ENCODE assay signal across 9 mouse cellular contexts in the genomic region with DNA sequence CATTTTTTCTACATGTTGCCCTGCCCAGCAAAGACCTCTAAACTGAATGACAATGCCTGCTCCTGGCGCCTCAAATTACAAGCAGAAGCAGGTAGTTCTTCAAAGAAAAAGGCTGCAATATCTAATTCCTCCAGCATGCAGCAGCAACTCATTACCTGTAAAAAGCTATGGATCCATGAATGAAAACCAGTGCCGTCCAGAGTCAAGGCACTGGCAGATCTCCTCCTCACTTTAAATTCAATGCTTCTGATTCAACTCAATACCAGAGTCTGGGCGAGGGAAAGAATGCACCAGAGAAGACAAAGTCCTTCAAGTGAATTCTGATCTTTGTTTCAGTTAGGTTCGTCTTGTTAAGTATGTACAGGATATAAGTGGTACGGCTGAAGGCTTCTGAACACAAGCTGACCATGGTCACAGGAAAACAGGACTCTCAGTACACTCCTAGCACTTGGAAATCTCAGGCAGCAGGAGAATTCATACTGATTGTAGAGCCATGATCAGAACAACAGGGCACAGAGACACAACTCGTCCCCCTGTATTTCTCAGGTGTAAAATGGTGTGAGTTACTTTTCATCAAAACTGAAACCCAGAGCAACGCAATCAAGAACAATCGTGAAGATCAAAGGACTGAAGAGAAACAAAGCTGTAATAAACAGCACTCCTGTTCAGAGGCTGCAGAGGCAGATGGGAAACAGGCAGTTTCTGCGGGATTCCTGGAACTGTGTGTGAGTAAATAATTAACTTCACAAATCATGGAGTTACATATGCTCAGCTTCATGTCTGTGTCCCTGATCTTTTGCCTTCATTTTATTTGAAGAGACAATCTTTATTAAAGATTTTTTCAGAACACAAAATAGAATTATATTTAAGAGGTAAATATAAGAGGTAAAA.
DNase-seq lines count a peak whose midpoint lies in the region; ATAC-seq and TF ChIP-seq lines count a peak whose summit lies in the region.
"Had no signal": no experiment of that assay in that cellular context is flagged by ENCODE, and none has a peak within 500 bp of the region (broad histone marks: within the 10 kb centered on the region; RNA-seq: fewer than 3 reads in every experiment).

No protein-coding gene starts in this region.

- DNase-seq in layer of hippocampus, adult 2 months (ENCODE audit: low spot score in 2 of 2): no peak
- no peak for DNase-seq in layer of hippocampus, postnatal 10 days (ENCODE audit: low spot score in 2 of 2)
- DNase-seq in ZHBTc4 (ENCODE audit: low read depth, low spot score): peak; percentile 45
- DNase-seq in intestine, embryonic 14.5 days (ENCODE audit: low spot score): no peak
- peak; percentile 19 for DNase-seq in large intestine, adult 2 months (ENCODE audit: low read depth, low spot score)
- DNase-seq in left cerebral cortex, postnatal 10 days (ENCODE audit: extremely low spot score in 1 of 2, low spot score in 2 of 2): no peak
- DNase-seq in layer of hippocampus, postnatal 36 days: no peak
- DNase-seq: left cerebral cortex, postnatal 4 days; lung, postnatal 4 days had no signal

- WGBS in intestine, embryonic 14.5 days: 44% methylated on average over 9 of the region's 9 CpGs
- 25% methylated on average over 9 of the region's 9 CpGs for WGBS in large intestine, adult 2 months

- H3K9me3 ChIP-seq in intestine, embryonic 14.5 days (ENCODE audit: control insufficient read depth, low read length): no peaks in the 10 kb centered on the region

- intact Hi-C loops in left cerebral cortex, postnatal 10 days (cut with DNase I): no loop called here

- peak overlapping the region; percentile 73 for H3K27ac ChIP-seq in layer of hippocampus, adult 2 months
- no peak overlapping the region for H3K27ac ChIP-seq in intestine, embryonic 14.5 days (ENCODE audit: low read depth)

- H3K9ac ChIP-seq in intestine, embryonic 14.5 days (ENCODE audit: low read length): no peak overlapping the region

- H3K27me3 ChIP-seq in intestine, embryonic 14.5 days (replicated peaks; ENCODE audit: control insufficient read depth, insufficient read depth, low read length): no peaks in the 10 kb centered on the region

- no peak for ATAC-seq in intestine, embryonic 14.5 days (replicated peaks; ENCODE audit: low FRiP score, low TSS enrichment, low read depth)

- H3K4me2 ChIP-seq in intestine, embryonic 14.5 days (ENCODE audit: low read length): 0 out of 2 replicates have a peak overlapping the region, but pooled peaks have one; percentile 2

- no peak overlapping the region; the same call in 1 of the 2 replicates for H3K4me3 ChIP-seq in layer of hippocampus, adult 2 months
- H3K4me3 ChIP-seq in intestine, embryonic 14.5 days (ENCODE audit: low read depth, low read length): no peak overlapping the region

- H3K4me1 ChIP-seq in intestine, embryonic 14.5 days (replicated peaks; ENCODE audit: control insufficient read depth, insufficient read depth, low read length): peaks cover 8% of the 10 kb centered on the region; the same call in 1 of the 2 replicates

- TF ChIP-seq CTCF in layer of hippocampus, adult 2 months (conservative IDR thresholded peaks at IDR 0.05): no peak

- no peaks in the 10 kb centered on the region for H3K36me3 ChIP-seq in intestine, embryonic 14.5 days (ENCODE audit: control insufficient read depth, insufficient read depth, low read length)

Comparison
In these comparisons a context has a peak if more than half of its experiments do, and no peak if none do; other contexts are left out.
1. DNase-seq: peak in ZHBTc4 (single experiment) and large intestine, adult 2 months (single experiment); none in layer of hippocampus, adult 2 months (0 of 2), layer of hippocampus, postnatal 10 days (0 of 2), intestine, embryonic 14.5 days (single experiment), left cerebral cortex, postnatal 10 days (0 of 2) and layer of hippocampus, postnatal 36 days (0 of 2).